In the genomic region with DNA sequence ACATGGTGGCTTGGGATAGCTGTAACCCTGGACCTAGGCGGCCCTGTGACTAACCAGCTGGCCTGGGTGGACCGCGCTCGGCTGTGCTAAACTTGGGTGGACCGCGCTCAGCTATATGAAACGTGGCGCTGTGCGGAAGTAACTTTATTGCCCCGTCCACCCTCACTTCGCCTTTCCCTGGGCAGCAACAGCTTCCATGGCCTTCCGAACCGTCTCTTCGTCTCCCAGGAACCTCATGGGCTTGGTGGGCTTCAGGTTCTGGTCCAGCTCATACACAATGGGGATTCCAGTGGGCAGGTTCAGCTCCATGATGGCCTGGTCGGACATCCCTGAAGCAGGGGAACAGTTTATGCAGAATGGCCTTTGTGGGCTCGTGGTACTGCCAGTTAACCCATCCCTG, we compare ENCODE assay signal across 21 mouse cellular contexts. TPM values are rescaled to one million over a fixed set of nuclear protein-coding genes. Genes with fewer than 3 reads are reported as not detected.
DNase-seq lines count a peak whose midpoint lies in the region; ATAC-seq and TF ChIP-seq lines count a peak whose summit lies in the region.
"Had no signal": no experiment of that assay in that cellular context is flagged by ENCODE, and none has a peak within 500 bp of the region (broad histone marks: within the 10 kb centered on the region; RNA-seq: fewer than 3 reads in every experiment).

No protein-coding gene starts in this region.

- no peak for TF ChIP-seq CTCF in testis, adult 2 months (IDR thresholded peaks at IDR 0.05; ENCODE audit: control insufficient read depth, insufficient read depth, insufficient replicate concordance, low read depth, low read length)
- TF ChIP-seq CTCF in liver, postnatal 0 days (IDR thresholded peaks at IDR 0.05; ENCODE audit: low read depth) = no peak

- H3K9me3 ChIP-seq in heart, embryonic 12.5 days (replicated peaks) = no peaks in the 10 kb centered on the region
- no peaks in the 10 kb centered on the region for H3K9me3 ChIP-seq in heart, embryonic 16.5 days (replicated peaks; ENCODE audit: control insufficient read depth, low read length)
- H3K9me3 ChIP-seq in liver, postnatal 0 days (ENCODE audit: low read length) = no peaks in the 10 kb centered on the region
- H3K9me3 ChIP-seq: G1E; kidney, embryonic 15.5 days; limb, embryonic 15.5 days; liver, embryonic 15.5 days; midbrain, embryonic 13.5 days; neural tube, embryonic 15.5 days had no signal

- peaks cover 51% of the 10 kb centered on the region for H3K36me3 ChIP-seq in heart, embryonic 12.5 days
- H3K36me3 ChIP-seq in testis, adult 2 months (ENCODE audit: control insufficient read depth, insufficient read depth, low read length) = no peaks in the 10 kb centered on the region; the same call in none of the 2 replicates
- H3K36me3 ChIP-seq in heart, embryonic 16.5 days (ENCODE audit: control insufficient read depth, insufficient read depth) = peaks cover 24% of the 10 kb centered on the region
- H3K36me3 ChIP-seq in liver, postnatal 0 days (replicated peaks; ENCODE audit: insufficient read depth, low read length) = peaks cover 44% of the 10 kb centered on the region

- H3K4me1 ChIP-seq in heart, embryonic 12.5 days (replicated peaks) = peaks cover 52% of the 10 kb centered on the region
- peaks cover 16% of the 10 kb centered on the region for H3K4me1 ChIP-seq in testis, adult 2 months (ENCODE audit: control insufficient read depth, insufficient read depth, low read length)
- H3K4me1 ChIP-seq in heart, embryonic 16.5 days (ENCODE audit: control insufficient read depth, insufficient read depth, low read length) = peaks cover 21% of the 10 kb centered on the region
- H3K4me1 ChIP-seq in liver, postnatal 0 days (ENCODE audit: insufficient read depth) = peaks cover 13% of the 10 kb centered on the region
- H3K4me1 ChIP-seq: neural tube, embryonic 15.5 days had no signal

- TF ChIP-seq EP300 in liver, postnatal 0 days (IDR thresholded peaks at IDR 0.05; ENCODE audit: low read depth) = no peak

- no peak for ATAC-seq in heart, embryonic 12.5 days (ENCODE audit: insufficient number of reproducible peaks, low FRiP score)
- no peak for ATAC-seq in heart, embryonic 16.5 days (replicated peaks; ENCODE audit: extremely low read depth, insufficient read depth, low FRiP score)
- no peak for ATAC-seq in liver, postnatal 0 days
- ATAC-seq: midbrain, embryonic 13.5 days had no signal

- peak overlapping the region; percentile 82 for H3K9ac ChIP-seq in heart, embryonic 12.5 days
- peak overlapping the region; percentile 76 for H3K9ac ChIP-seq in heart, embryonic 16.5 days (ENCODE audit: low read length)
- H3K9ac ChIP-seq in liver, postnatal 0 days (replicated peaks) = no peak overlapping the region
- H3K9ac ChIP-seq: hindbrain, embryonic 14.5 days; kidney, embryonic 15.5 days; limb, embryonic 15.5 days; liver, embryonic 15.5 days; midbrain, embryonic 13.5 days; neural tube, embryonic 15.5 days had no signal

- peak overlapping the region; percentile 68 for H3K4me2 ChIP-seq in heart, embryonic 12.5 days
- peak overlapping the region; percentile 55 for H3K4me2 ChIP-seq in heart, embryonic 16.5 days (ENCODE audit: low read depth, low read length)
- no peak overlapping the region for H3K4me2 ChIP-seq in liver, postnatal 0 days (ENCODE audit: low read depth, low read length)
- H3K4me2 ChIP-seq: hindbrain, embryonic 14.5 days; kidney, embryonic 15.5 days; limb, embryonic 15.5 days; liver, embryonic 15.5 days; midbrain, embryonic 13.5 days; neural tube, embryonic 15.5 days had no signal

- DNase-seq in heart, adult 18-20 months = no peak
- no peak for DNase-seq in testis, postnatal 14 days (ENCODE audit: low spot score)
- no peak for DNase-seq in liver, postnatal 0 days
- no peak for DNase-seq in T-cell, adult 2 months (ENCODE audit: low spot score)
- DNase-seq: adrenal gland, postnatal 14 days; cerebellum, adult 11-12 months; cerebellum, postnatal 14 days; lung, postnatal 10 days; right cerebral cortex, postnatal 14 days; thymus, postnatal 14 days had no signal

- WGBS in heart, embryonic 12.5 days = 90% methylated on average over 16 of the region's 16 CpGs
- WGBS in heart, embryonic 16.5 days = 87% methylated on average over 16 of the region's 16 CpGs
- WGBS in liver, postnatal 0 days (ENCODE audit: insufficient replicate concordance) = 91% methylated on average over 16 of the region's 16 CpGs

- peak overlapping the region; percentile 87 for H3K27ac ChIP-seq in heart, embryonic 12.5 days (ENCODE audit: poor library complexity, severe bottlenecking)
- no peak overlapping the region for H3K27ac ChIP-seq in testis, adult 2 months (ENCODE audit: control insufficient read depth, insufficient read depth, low read depth, low read length)
- peak overlapping the region; percentile 91 for H3K27ac ChIP-seq in heart, embryonic 16.5 days (ENCODE audit: low read length)
- H3K27ac ChIP-seq in liver, postnatal 0 days (ENCODE audit: low read depth) = no peak overlapping the region
- H3K27ac ChIP-seq: hindbrain, embryonic 14.5 days; liver, embryonic 15.5 days; midbrain, embryonic 13.5 days; neural tube, embryonic 15.5 days had no signal

- no peak for TF ChIP-seq POLR2A in testis, adult 2 months (IDR thresholded peaks at IDR 0.05; ENCODE audit: control insufficient read depth, low read depth, low read length)

- H3K4me3 ChIP-seq in heart, embryonic 12.5 days = peak overlapping the region; percentile 57
- peak overlapping the region; percentile 91 for H3K4me3 ChIP-seq in testis, adult 2 months (ENCODE audit: control insufficient read depth, low read depth, low read length)
- peak overlapping the region; percentile 70 for H3K4me3 ChIP-seq in heart, embryonic 16.5 days (ENCODE audit: low read length)
- H3K4me3 ChIP-seq in liver, postnatal 0 days (ENCODE audit: low read depth, low read length) = no peak overlapping the region
- H3K4me3 ChIP-seq: kidney, embryonic 15.5 days; liver, embryonic 15.5 days; midbrain, embryonic 13.5 days; neural tube, embryonic 15.5 days had no signal

- H3K27me3 ChIP-seq in heart, embryonic 12.5 days (replicated peaks) = no peaks in the 10 kb centered on the region
- no peaks in the 10 kb centered on the region for H3K27me3 ChIP-seq in testis, adult 2 months (ENCODE audit: control insufficient read depth, insufficient read depth, low read length)
- no peaks in the 10 kb centered on the region for H3K27me3 ChIP-seq in heart, embryonic 16.5 days (ENCODE audit: control insufficient read depth, insufficient read depth, low read length)
- no peaks in the 10 kb centered on the region for H3K27me3 ChIP-seq in liver, postnatal 0 days (ENCODE audit: insufficient read depth, low read length)
- H3K27me3 ChIP-seq: kidney, embryonic 15.5 days; limb, embryonic 15.5 days; liver, embryonic 15.5 days; midbrain, embryonic 13.5 days; neural tube, embryonic 15.5 days had no signal

RNA-seq across cellular contexts. Expression of a gene that starts 2.0 kb away (rescaled TPM):
- polyA plus RNA-seq in heart, embryonic 12.5 days (2016; fragmentation: Nextera tagmentation; extraction: Ambion mirVana) = 738 and 761 TPM in 2 replicates
- total RNA-seq in heart, adult 18-20 months (2021) = 1,000 to 10,000 TPM in 1 of 2 experiments, 100 to 1,000 TPM in 1; 827 to 1,050 TPM
- polyA plus RNA-seq in testis, adult 2 months (2012; rRNA removed) = 1,767 and 1,838 TPM in 2 replicates
- 1,049 and 1,143 TPM in 2 replicates for polyA plus RNA-seq in heart, embryonic 16.5 days (2015; fragmentation: Nextera tagmentation; extraction: Ambion mirVana)
- polyA plus RNA-seq in liver, postnatal 0 days (2015; fragmentation: Nextera tagmentation; extraction: Ambion mirVana) = 1.1 and 16.6 TPM in 2 replicates
- total RNA-seq: adrenal gland, postnatal 14 days; megakaryocyte, adult 5-6 weeks had no signal

RNA-seq across cellular contexts. Expression of a gene that starts 13.2 kb away (rescaled TPM):
- 87.0 and 88.0 TPM in 2 replicates for polyA plus RNA-seq in heart, embryonic 12.5 days (2016; fragmentation: Nextera tagmentation; extraction: Ambion mirVana)
- 10 to 100 TPM; 29.3 to 31.6 TPM for total RNA-seq in heart, adult 18-20 months (2021)
- polyA plus RNA-seq in testis, adult 2 months (2012; rRNA removed) = 19.6 and 22.3 TPM in 2 replicates
- 82.8 and 86.7 TPM in 2 replicates for polyA plus RNA-seq in heart, embryonic 16.5 days (2015; fragmentation: Nextera tagmentation; extraction: Ambion mirVana)
- 31.7 and 36.6 TPM in 2 replicates for polyA plus RNA-seq in liver, postnatal 0 days (2015; fragmentation: Nextera tagmentation; extraction: Ambion mirVana)

RNA-seq across cellular contexts. Expression of a gene that starts 36.3 kb away (rescaled TPM):
- polyA plus RNA-seq in heart, embryonic 12.5 days (2016; fragmentation: Nextera tagmentation; extraction: Ambion mirVana) = 8.4 and 9.0 TPM in 2 replicates
- total RNA-seq in heart, adult 18-20 months (2021) = 1 to 10 TPM; 1.7 to 3.3 TPM
- polyA plus RNA-seq in testis, adult 2 months (2012; rRNA removed) = 2.3 and 3.0 TPM in 2 replicates
- 6.2 and 6.4 TPM in 2 replicates for polyA plus RNA-seq in heart, embryonic 16.5 days (2015; fragmentation: Nextera tagmentation; extraction: Ambion mirVana)
- polyA plus RNA-seq in liver, postnatal 0 days (2015; fragmentation: Nextera tagmentation; extraction: Ambion mirVana) = 2.1 and 2.3 TPM in 2 replicates

RNA-seq across cellular contexts. Expression of a gene that starts 39.3 kb away (rescaled TPM):
- 32.2 and 33.8 TPM in 2 replicates for polyA plus RNA-seq in heart, embryonic 12.5 days (2016; fragmentation: Nextera tagmentation; extraction: Ambion mirVana)
- 10 to 100 TPM; 58.9 to 59.4 TPM for total RNA-seq in heart, adult 18-20 months (2021)
- polyA plus RNA-seq in testis, adult 2 months (2012; rRNA removed) = 7.6 and 8.8 TPM in 2 replicates
- polyA plus RNA-seq in heart, embryonic 16.5 days (2015; fragmentation: Nextera tagmentation; extraction: Ambion mirVana) = 39.3 and 42.2 TPM in 2 replicates
- polyA plus RNA-seq in liver, postnatal 0 days (2015; fragmentation: Nextera tagmentation; extraction: Ambion mirVana) = 7.1 and 8.2 TPM in 2 replicates

Comparison
In these comparisons a context has a peak if more than half of its experiments do, and no peak if none do; other contexts are left out.
1. H3K27ac ChIP-seq: peak in heart, embryonic 12.5 days (single experiment) and heart, embryonic 16.5 days (single experiment); none in testis, adult 2 months (single experiment) and liver, postnatal 0 days (single experiment).
2. RNA of a gene that starts 2.0 kb away (polyA plus RNA-seq): 1,767 to 1,838 TPM in testis, adult 2 months, 1,049 to 1,143 TPM in heart, embryonic 16.5 days and 738 to 761 TPM in heart, embryonic 12.5 days; 1.1 to 16.6 TPM in liver, postnatal 0 days; every median in the first group is over 10 times any median in the second.